Mouse (Mus musculus) lung, postnatal 0 days (tissue): ENCODE measurements around the gene Nmrk2.

ENCODE experiments used
- CTCF ChIP-seq: IDR thresholded peaks from 2 replicates; pipeline ENCODE4 v1.5.1; 2016; ENCODE audit warnings: antibody characterized with exemption, mild to moderate bottlenecking
- EP300 ChIP-seq: IDR thresholded peaks from 2 replicates; pipeline ENCODE4 v1.6.1; 2016; ENCODE audit warnings: antibody characterized with exemption, mild to moderate bottlenecking, control low read depth

GRCm38 (mm10) chr10:81192968-81193501 is 8.8 kb downstream of the Nmrk2 start:
- no peak for TF ChIP-seq CTCF
- no peak for TF ChIP-seq EP300
